Mouse (Mus musculus) lung, postnatal 0 days (tissue): ENCODE data around the gene Rabif. TPM values are rescaled to one million over a fixed set of nuclear protein-coding genes. Genes with fewer than 3 reads are reported as not detected.
A peak's percentile ranks its signal among the peaks of the same experiment; 100 is the strongest.

Experiments
- ATAC-seq: fragments of 200-750 bp; cut with Nextera tagmentation; 2 replicates; pipeline ENCODE4 v1.8.0; 2017; ENCODE audit warnings: moderate library complexity
- DNase-seq: peaks from one replicate; pipeline ENCODE4 v3.0.0-alpha.2; 2016; ENCODE audit warnings: low spot score
- H3K27ac ChIP-seq: fragments of 300-500 bp; sonication (generic); 2 replicates; pipeline ENCODE4 v1.5.1; 2014; ENCODE audit warnings: antibody characterized with exemption, mild to moderate bottlenecking, low read length, mixed read lengths
- H3K27me3 ChIP-seq: fragments of 300-500 bp; sonication (generic); replicated peaks from 2 replicates; pipeline ENCODE4 v1.6.1; 2014; ENCODE audit warnings: low read length, mixed read lengths; ENCODE audit not compliant: insufficient read depth
- H3K36me3 ChIP-seq: fragments of 300-500 bp; sonication (generic); 2 replicates; pipeline ENCODE4 v1.6.1; 2014; ENCODE audit warnings: low read length, mixed read lengths; ENCODE audit not compliant: insufficient read depth
- H3K4me1 ChIP-seq: fragments of 300-500 bp; sonication (generic); 2 replicates; pipeline ENCODE4 v1.6.1; 2014; ENCODE audit warnings: antibody characterized with exemption, low read depth, low read length, mixed read lengths; ENCODE audit not compliant: insufficient read depth
- H3K4me2 ChIP-seq: fragments of 300-500 bp; sonication (generic); replicated peaks from 2 replicates; pipeline ENCODE4 v1.6.1; 2014; ENCODE audit warnings: low read depth, mild to moderate bottlenecking, low read length, moderate library complexity, mixed read lengths
- H3K4me3 ChIP-seq: fragments of 300-500 bp; sonication (generic); 2 replicates; pipeline ENCODE4 v1.5.1; 2014; ENCODE audit warnings: low read depth, low read length
- H3K9ac ChIP-seq: fragments of 300-500 bp; sonication (generic); replicated peaks from 2 replicates; pipeline ENCODE4 v1.6.1; 2014; ENCODE audit warnings: low read depth, mild to moderate bottlenecking
- H3K9me3 ChIP-seq: fragments of 300-500 bp; sonication (generic); 2 replicates; pipeline ENCODE4 v1.6.1; 2016; ENCODE audit warnings: low read length, mixed read lengths
- CTCF ChIP-seq: IDR thresholded peaks from 2 replicates; pipeline ENCODE4 v1.5.1; 2016; ENCODE audit warnings: antibody characterized with exemption, mild to moderate bottlenecking
- EP300 ChIP-seq: IDR thresholded peaks from 2 replicates; pipeline ENCODE4 v1.6.1; 2016; ENCODE audit warnings: antibody characterized with exemption, mild to moderate bottlenecking, control low read depth
- WGBS: fragments of 180-500 bp; shearing (Covaris S2); extraction: QIAGEN DNeasy Blood & Tissue Kit; methylation state at CpG from one replicate; pipeline ENCODE4 v1.1.7; 2014; 5-methylcytosine and 5-hydroxymethylcytosine counted together
- polyA plus RNA-seq: library from polyadenylated mRNA; unstranded; fragments of >200 nt; fragmentation: Nextera tagmentation; extraction: Ambion mirVana; gene quantifications from 2 replicates; pipeline ENCODE4 v1.2.1, GENCODE M21; 2015

Rabif gene
- polyA plus RNA-seq, 1 experiment from 2014 or later = 29.1 TPM

DNA sequence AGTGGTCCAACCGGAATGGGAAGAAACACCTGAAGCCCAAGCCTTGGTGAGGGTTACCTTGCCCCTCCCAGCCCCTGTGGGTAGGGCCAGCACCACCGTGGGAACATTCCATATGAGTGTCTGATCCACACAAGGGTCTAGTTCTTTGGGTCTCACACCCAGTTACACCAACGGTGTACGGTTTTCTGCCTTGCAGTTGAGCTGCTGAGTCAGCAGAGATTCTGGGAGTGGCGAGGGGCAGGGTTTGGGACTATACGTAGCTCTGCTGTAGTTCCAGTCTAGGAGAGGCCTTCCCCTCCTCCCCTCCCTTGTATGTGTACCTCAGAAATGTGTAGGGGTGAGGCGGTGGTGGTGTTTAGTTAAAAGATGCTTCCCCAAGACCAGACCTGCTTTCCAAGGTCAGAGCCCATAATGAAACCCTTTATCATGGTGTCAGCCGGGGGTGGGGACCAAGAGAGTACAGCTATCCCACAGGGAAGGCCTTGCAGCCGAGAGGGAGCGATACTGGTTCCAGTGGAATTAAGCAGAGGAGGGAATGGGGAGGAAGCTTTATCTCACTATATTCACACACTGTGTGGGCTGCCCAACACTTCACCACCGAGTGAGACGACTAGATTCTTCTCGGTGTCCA lies 60.9 kb downstream of the Rabif start:
- peak; percentile 88 for DNase-seq
- Histone ChIP-seq H3K27me3 (no peaks in the 10 kb centered on the region), H3K4me3 (no peak overlapping the region; the same call in 1 of the 2 replicates), H3K4me1 (peaks cover 11% of the 10 kb centered on the region; the same call in 1 of the 2 replicates), H3K27ac (peak overlapping the region; percentile 70), H3K4me2 (peak overlapping the region; percentile 96), H3K9ac (no peak overlapping the region), H3K9me3 (no peaks in the 10 kb centered on the region), H3K36me3 (no peaks in the 10 kb centered on the region)
- TF ChIP-seq EP300 = no peak
- no peak for TF ChIP-seq CTCF
- peak; percentile 62 for ATAC-seq
- WGBS = 27% methylated on average over 13 of the region's 13 CpGs

DNA sequence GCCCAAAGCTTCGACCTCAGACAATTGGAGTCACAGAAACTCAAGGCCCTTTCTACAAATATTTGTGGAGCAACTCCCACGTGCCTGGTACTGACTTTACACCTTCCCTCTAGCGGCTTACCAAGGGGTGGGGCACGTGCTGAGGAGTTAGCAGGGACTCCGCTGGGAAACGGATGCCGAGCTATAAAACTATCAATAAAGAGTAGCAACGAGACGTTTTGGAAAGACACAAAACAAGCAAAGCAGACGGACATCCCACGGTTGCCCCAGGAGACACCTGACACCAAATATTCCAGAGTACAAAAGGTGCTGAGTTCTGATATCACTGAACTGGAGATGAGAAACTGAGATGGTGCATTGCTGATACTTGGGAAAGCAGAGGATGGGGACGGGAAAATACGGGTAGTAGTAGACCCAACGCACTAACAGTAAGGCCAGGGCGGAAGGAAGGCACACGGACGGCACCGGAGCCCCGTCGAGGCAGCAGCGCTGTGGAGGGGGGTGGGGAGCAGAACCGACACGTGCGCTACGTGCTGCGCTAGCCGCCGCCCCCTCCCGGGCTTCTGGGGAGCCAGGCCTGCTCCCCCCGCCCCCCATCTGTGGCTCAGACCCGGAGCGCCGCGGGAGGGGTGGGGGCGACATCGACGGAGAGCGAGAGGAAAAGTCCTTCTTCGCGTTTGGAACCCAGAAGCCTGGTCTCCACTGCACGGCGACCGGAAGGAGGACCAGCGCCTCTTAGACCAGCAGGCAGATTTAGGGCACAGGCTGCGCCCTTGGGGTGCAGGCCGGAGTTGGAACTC lies 61.6 kb downstream of the Rabif start:
- Histone ChIP-seq H3K9ac (peak overlapping the region; percentile 54), H3K9me3 (no peaks in the 10 kb centered on the region), H3K27me3 (no peaks in the 10 kb centered on the region), H3K36me3 (no peaks in the 10 kb centered on the region), H3K4me1 (peaks cover 11% of the 10 kb centered on the region; the same call in 1 of the 2 replicates), H3K27ac (peak overlapping the region; percentile 82), H3K4me3 (peak overlapping the region; percentile 53), H3K4me2 (peak overlapping the region; percentile 96)
- DNase-seq (peak; percentile 62), ATAC-seq (peak; percentile 5)
- WGBS = under 1% methylated on average over 43 of the region's 46 CpGs
- peak; percentile 3 for TF ChIP-seq CTCF
- TF ChIP-seq EP300 = no peak

DNA sequence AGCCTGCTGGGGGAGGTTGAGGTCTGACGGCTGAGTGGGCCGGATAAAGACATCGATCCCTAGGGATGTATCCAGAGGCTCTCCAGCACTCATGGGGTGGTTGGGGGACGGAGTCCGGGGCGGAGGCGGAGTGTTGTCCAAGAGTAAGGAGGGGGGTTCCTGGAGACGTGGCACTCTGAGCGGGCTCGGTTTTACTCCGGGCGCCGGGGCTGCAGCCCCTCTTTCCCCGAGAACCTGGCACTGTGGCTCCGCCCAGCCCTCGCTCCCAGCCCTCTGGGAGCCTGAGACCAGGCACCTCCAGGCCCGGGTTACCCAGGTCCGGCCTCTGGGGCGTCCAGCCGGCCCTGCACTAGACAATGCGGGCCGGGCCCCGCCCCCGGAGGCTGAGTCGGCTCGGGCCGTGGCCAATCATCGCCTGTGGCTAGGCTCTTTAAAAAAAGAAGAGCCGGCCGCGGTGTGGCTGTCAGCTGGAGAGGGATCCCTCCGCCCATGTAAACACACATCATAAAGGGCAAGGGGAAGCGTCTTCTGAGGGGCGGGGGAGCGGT lies 62.3 kb downstream of the Rabif start:
- H3K4me1 ChIP-seq = peaks cover 11% of the 10 kb centered on the region; the same call in 1 of the 2 replicates
- ATAC-seq (peak; percentile 94), DNase-seq (peak; percentile 98)
- peak overlapping the region; percentile 54 for H3K9ac ChIP-seq
- under 1% methylated on average over 33 of the region's 35 CpGs for WGBS
- H3K36me3 ChIP-seq = no peaks in the 10 kb centered on the region
- TF ChIP-seq EP300 (no peak; the same call in 1 of the 2 replicates), CTCF (no peak)
- peak overlapping the region; percentile 53 for H3K4me3 ChIP-seq
- H3K27me3 ChIP-seq = no peaks in the 10 kb centered on the region
- H3K4me2 ChIP-seq = peak overlapping the region; percentile 96
- no peaks in the 10 kb centered on the region for H3K9me3 ChIP-seq
- H3K27ac ChIP-seq = peak overlapping the region; percentile 82

Other genes starting within 250 kb of the Rabif start
- not detected in 2 replicates for gene Myog, start 204.7 kb upstream of the Rabif start, polyA plus RNA-seq
- 4.5 TPM in 2 replicates for gene Ppfia4, start 161.7 kb upstream of the Rabif start, polyA plus RNA-seq
- 42.9 and 44.8 TPM in 2 replicates for gene Tmem183a, start 132.7 kb upstream of the Rabif start, polyA plus RNA-seq
- 0.06 TPM in 1 of 2 replicates, not detected in the other for gene 4933406M09Rik, start 108.7 kb upstream of the Rabif start, polyA plus RNA-seq
- gene Cyb5r1, start 89.1 kb upstream of the Rabif start, polyA plus RNA-seq = 15.3 and 22.2 TPM in 2 replicates
- gene Adipor1, start 79.3 kb upstream of the Rabif start, polyA plus RNA-seq = 123 and 126 TPM in 2 replicates
- gene Klhl12, start 39.1 kb upstream of the Rabif start, polyA plus RNA-seq = 11.3 and 12.8 TPM in 2 replicates
- not detected in 2 replicates for gene Mgat4e, start 55.0 kb downstream of the Rabif start, polyA plus RNA-seq
- gene Kdm5b, start 65.5 kb downstream of the Rabif start, polyA plus RNA-seq = 33.3 and 37.5 TPM in 2 replicates
- 0.14 TPM in 2 replicates for gene Syt2, start 152.0 kb downstream of the Rabif start, polyA plus RNA-seq